Mouse (Mus musculus) brain, embryonic 14.5 days (tissue): Measurements from ENCODE around the gene Guca1a. TPM values are rescaled to one million over a fixed set of nuclear protein-coding genes. Genes with fewer than 3 reads are reported as not detected.
"Not testable (repeated sequence)": the region's sequence is repeated elsewhere in the genome, so short reads cannot be mapped to it uniquely, and the experiment has no call there.

ENCODE experiments used
- DNase-seq: peaks from one replicate; pipeline ENCODE4 v3.0.0-alpha.2; 2011; ENCODE audit warnings: low read depth
- CTCF ChIP-seq: fragments of 200-500 bp; IDR thresholded peaks from 2 replicates; pipeline ENCODE4 v1.5.1; 2012; ENCODE audit warnings: inconsistent platforms, mild to moderate bottlenecking, moderate library complexity, borderline replicate concordance; ENCODE audit not compliant: insufficient read depth, insufficient read length; ENCODE audit errors: extremely low read depth
- POLR2A ChIP-seq: fragments of 200-500 bp; IDR thresholded peaks from 2 replicates; pipeline ENCODE4 v1.6.1; 2012; ENCODE audit warnings: mild to moderate bottlenecking, inconsistent platforms, borderline replicate concordance; ENCODE audit not compliant: poor library complexity, insufficient read depth, insufficient read length, severe bottlenecking; ENCODE audit errors: extremely low read depth
- polyA plus RNA-seq: library from polyadenylated mRNA; depleted of rRNA; stranded (reverse); fragments of >200 nt; gene quantifications from 2 replicates; pipeline ENCODE4 v1.2.3, GENCODE M21; 2012

Gene Guca1a
- polyA plus RNA-seq, 1 experiment: 0.83 TPM

DNA sequence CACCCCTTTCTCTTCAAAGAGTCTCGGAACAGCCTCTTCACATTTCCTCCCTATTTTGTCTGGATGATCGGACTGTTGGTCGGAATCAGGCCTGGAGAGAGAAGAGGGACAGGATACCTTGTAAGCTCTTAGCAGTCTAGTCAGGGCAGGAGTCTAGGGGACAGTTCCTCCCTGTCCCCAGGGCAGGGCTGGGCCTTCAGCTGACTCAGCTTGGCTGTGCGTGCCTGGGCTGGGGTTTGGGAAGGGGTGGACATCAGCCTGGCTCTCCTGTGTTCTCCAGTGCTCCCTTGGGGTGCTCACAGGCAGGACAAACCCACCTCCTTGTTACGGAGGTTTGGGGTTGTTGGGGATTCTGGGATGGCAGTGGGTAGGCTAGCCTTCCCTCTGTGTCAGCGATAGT, 38.2 kb upstream of the Guca1a start:
- TF ChIP-seq CTCF (no peak), POLR2A (no peak)
- DNase-seq: no peak

GRCm38 (mm10) chr17:47436907-47437547, 36.6 kb upstream of the Guca1a start, which contains the start of gene 1700001C19Rik:
Gene 1700001C19Rik (minus strand): TSS chr17:47437376.
- DNase-seq: no peak
- TF ChIP-seq POLR2A (no peak), CTCF (no peak)

DNA sequence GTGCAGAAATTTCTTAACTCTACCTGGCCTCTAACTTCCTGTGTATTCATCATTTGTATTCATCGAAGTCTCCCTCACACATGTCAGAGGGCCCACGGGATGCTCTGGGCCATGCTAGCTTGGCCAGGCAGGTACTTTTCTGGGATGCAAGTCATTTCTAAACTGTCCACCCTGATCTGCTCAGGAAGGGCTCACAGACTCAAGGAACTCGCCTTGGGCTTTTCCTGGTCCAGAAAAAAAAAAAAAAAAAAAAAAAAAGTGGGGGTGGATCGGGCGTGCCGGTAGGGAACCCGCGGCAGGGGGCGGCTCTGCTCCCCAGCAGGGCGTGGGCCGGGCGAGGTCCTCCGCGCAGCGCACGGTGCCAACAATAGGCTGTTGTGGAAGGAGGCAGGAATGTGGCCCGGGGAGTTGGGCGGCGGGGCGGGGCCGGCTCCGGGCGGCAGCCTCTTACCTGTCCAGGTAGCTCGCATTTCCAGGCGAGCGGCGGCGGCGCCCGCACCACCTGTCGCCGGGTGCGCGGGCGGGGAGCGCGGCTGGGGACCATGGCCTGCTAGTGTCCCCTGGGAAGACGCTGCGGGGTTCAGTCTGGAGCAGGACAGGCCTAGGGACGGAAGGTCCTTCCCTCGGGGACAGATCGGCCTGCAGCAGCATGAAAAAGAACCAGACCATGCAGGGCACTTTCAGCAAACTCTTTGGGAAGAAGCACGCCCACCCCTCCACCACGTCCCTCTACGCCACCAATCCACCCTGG, 35.9 kb upstream of the Guca1a start, which contains the start of gene AI661453:
Gene AI661453 (plus strand): TSS at position 460 of the 751 bp plus-strand sequence.
- no peak for TF ChIP-seq POLR2A
- TF ChIP-seq CTCF: no peak
- no peak for DNase-seq

GRCm38 (mm10) chr17:47430815-47431214, 30.4 kb upstream of the Guca1a start:
- no peak for DNase-seq
- TF ChIP-seq CTCF (no peak), POLR2A (no peak)

DNA sequence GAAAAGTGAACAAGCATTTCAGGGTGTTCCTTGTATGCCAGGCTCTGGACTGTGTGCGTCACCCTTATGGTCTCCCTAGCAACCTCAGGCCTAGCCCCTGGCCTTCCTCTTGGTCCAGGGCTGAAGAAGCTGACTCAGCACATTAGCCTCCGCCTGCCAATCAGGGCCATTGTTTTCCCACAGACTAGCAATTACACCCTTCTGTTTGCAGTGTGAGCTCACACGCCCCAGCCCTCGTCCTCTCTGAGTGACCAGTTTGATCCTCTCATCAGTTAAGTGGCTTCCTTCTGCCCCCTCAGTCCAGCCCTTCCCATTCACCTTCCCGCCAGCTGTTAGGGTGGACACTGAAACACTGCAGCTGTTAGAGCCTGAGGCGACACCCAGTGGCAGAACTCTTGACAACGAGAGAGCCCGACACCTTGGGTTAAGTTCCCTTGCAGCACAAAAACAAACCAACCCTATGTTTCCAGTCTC, 28.5 kb upstream of the Guca1a start:
- peak; percentile 68 for DNase-seq

GRCm38 (mm10) chr17:47427316-47427715, 26.9 kb upstream of the Guca1a start:
- TF ChIP-seq CTCF (peak; percentile 25; the same call in 1 of the 2 replicates), POLR2A (no peak)
- DNase-seq: no peak

More for the DNA sequence above, 28.5 kb upstream of the Guca1a start:
- TF ChIP-seq CTCF (peak; percentile 60), POLR2A (no peak)

- TF ChIP-seq CTCF: no peak
- TF ChIP-seq POLR2A: no peak
- DNase-seq: no peak
Observed at GRCm38 (mm10) chr17:47424186-47424585, 23.8 kb upstream of the Guca1a start.

- not testable (repeated sequence) for DNase-seq
Observed at GRCm38 (mm10) chr17:47422616-47423015, 22.2 kb upstream of the Guca1a start.

DNA sequence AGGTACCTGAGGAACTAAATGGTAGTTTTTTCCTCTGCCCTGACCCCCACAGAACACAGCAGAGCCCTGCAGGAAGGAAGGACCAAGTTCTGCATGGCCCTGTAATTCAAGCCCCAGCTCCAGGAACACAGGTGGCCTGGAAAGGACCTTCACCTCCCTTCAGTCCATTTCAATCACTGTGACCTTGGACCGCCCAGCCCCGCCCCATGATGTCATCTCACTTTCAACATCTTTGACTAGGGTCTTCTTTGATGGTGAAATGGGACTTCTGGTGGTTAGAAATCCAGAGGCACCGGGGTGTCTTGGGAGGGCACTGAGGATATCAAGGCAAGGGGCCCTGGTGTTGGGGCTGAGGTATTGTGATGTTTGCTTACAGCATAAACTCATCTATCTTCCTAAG, 21.2 kb upstream of the Guca1a start:
- TF ChIP-seq CTCF: no peak
- no peak for TF ChIP-seq POLR2A
- DNase-seq: no peak

DNA sequence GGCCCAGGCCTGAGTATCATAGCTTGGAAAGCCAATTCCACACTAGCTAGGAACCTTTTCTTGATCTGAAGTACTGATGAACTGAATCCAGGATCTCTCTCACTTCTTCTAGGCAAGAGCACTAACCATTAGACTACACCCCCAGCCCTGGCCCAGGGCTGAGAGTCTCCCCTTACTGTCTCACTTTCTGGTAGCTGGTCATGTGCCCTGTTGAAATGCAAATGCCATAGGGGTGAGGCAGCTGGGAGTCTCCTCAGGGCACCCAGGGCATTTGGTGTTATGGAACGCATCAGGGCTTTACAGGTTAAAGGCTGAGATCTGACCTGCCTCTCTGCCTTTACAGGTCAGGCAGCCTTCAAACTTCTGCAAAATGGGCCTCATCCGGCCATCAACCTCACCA, 19.8 kb upstream of the Guca1a start:
- TF ChIP-seq POLR2A: no peak
- TF ChIP-seq CTCF: no peak

GRCm38 (mm10) chr17:47409897-47410861, 9.8 kb upstream of the Guca1a start:
- DNase-seq: peak; percentile 14

More for the DNA sequence above, 19.8 kb upstream of the Guca1a start:
- DNase-seq: no peak
